Mouse (Mus musculus): ENCODE measurements around the gene Psma6. TPM values are rescaled to one million over a fixed set of nuclear protein-coding genes. Genes with fewer than 3 reads are reported as not detected.
A peak's percentile ranks its signal among the peaks of the same experiment; 100 is the strongest.

Psma6 gene
- polyA plus RNA-seq, 1 experiment from 2014 or later, result 435 TPM

GRCm38 (mm10) chr12:55459739-55460138 is 75.7 kb downstream of the Psma6 start:
- WGBS, result 88% methylated on average over 8 of the region's 8 CpGs

DNA sequence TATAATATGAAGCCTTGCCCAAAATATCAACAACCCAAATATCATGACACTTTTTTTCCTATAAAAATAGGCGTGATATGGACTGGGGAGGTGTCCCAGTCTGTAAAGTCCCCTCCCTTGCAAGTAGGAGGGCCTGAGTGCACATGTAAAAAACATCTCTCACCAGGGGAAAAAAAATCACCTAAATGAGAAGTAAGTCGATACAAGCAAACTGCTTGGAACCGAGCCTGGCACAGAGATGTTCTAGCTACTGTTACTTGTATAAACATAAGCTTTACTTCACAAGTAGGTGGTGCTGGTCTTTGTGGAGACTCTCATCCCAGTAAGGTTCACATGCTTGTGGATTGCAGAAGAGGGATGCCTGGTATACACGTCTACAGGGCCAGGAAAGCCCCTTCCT is 76.9 kb downstream of the Psma6 start:
- Histone ChIP-seq H3K27ac (peak overlapping the region; percentile 78), H3K4me2 (replicated peaks) (no peak overlapping the region), H3K27me3 (no peaks in the 10 kb centered on the region), H3K4me3 (no peak overlapping the region), H3K4me1 (peaks cover 43% of the 10 kb centered on the region), H3K9me3 (no peaks in the 10 kb centered on the region), H3K9ac (no peak overlapping the region), H3K36me3 (no peaks in the 10 kb centered on the region)
- WGBS, result 58% methylated on average over 4 of the region's 4 CpGs
- ATAC-seq (ENCODE audit: insufficient number of reproducible peaks, insufficient read depth, low FRiP score, low TSS enrichment), result no peak

More at GRCm38 (mm10) chr12:55459739-55460138, 75.7 kb downstream of the Psma6 start:
- no peaks in the 10 kb centered on the region for H3K27me3 ChIP-seq
- H3K9ac ChIP-seq, result no peak overlapping the region
- no peak overlapping the region for H3K27ac ChIP-seq
- no peak overlapping the region for H3K4me2 ChIP-seq (replicated peaks)
- no peaks in the 10 kb centered on the region for H3K36me3 ChIP-seq
- peaks cover 35% of the 10 kb centered on the region for H3K4me1 ChIP-seq
- H3K9me3 ChIP-seq, result no peaks in the 10 kb centered on the region
- ATAC-seq (ENCODE audit: insufficient number of reproducible peaks, insufficient read depth, low FRiP score, low TSS enrichment), result no peak
- H3K4me3 ChIP-seq, result no peak overlapping the region

DNA sequence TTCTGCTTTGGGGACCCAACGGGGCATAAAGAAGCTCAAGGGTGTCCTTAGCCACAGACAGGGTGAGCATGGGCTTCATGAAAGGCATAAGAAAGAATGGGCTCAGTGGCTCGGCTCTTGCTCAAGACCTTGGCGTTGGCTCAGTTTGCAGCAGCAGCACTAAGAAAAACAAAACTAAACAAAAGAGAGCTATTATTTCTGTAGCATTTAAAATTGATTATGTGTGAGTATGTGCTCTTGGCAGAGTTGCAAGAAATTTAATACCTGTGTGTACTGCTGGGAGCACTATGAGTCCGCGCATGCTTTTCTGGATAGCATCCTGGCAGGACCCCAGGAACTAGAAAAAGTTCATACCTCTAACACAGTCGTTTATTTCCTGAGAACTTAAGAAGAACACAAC is 77.7 kb downstream of the Psma6 start:
- H3K4me1 ChIP-seq, result peaks cover 43% of the 10 kb centered on the region
- ATAC-seq (ENCODE audit: insufficient number of reproducible peaks, insufficient read depth, low FRiP score, low TSS enrichment), result no peak
- no peak overlapping the region for H3K9ac ChIP-seq
- 48% methylated on average over 6 of the region's 6 CpGs for WGBS
- no peaks in the 10 kb centered on the region for H3K9me3 ChIP-seq
- no peak overlapping the region for H3K4me3 ChIP-seq
- peak overlapping the region; percentile 78 for H3K27ac ChIP-seq
- H3K4me2 ChIP-seq (replicated peaks), result no peak overlapping the region
- H3K27me3 ChIP-seq, result no peaks in the 10 kb centered on the region
- no peaks in the 10 kb centered on the region for H3K36me3 ChIP-seq

- Histone ChIP-seq H3K9ac (no peak overlapping the region), H3K9me3 (no peaks in the 10 kb centered on the region), H3K4me1 (peaks cover 43% of the 10 kb centered on the region), H3K4me2 (replicated peaks) (no peak overlapping the region), H3K27ac (peak overlapping the region; percentile 59; the same call in 1 of the 2 replicates), H3K27me3 (no peaks in the 10 kb centered on the region), H3K4me3 (no peak overlapping the region), H3K36me3 (no peaks in the 10 kb centered on the region)
- 70% methylated on average over 6 of the region's 6 CpGs for WGBS
- ATAC-seq (ENCODE audit: insufficient number of reproducible peaks, insufficient read depth, low FRiP score, low TSS enrichment), result no peak
These were observed 78.4 kb downstream of the Psma6 start for GRCm38 (mm10) chr12:55462456-55462855.

GRCm38 (mm10) chr12:55463087-55463486 is 79.1 kb downstream of the Psma6 start:
- peaks cover 43% of the 10 kb centered on the region for H3K4me1 ChIP-seq

GRCm38 (mm10) chr12:55463992-55464845 is 80.2 kb downstream of the Psma6 start:
- ATAC-seq (ENCODE audit: insufficient number of reproducible peaks, insufficient read depth, low FRiP score, low TSS enrichment), result peak; percentile 63
- Histone ChIP-seq H3K4me2 (replicated peaks) (peak overlapping the region; percentile 18), H3K9ac (0 out of 2 replicates have a peak overlapping the region, but pooled peaks have one; percentile 2), H3K4me1 (peaks cover 43% of the 10 kb centered on the region), H3K36me3 (no peaks in the 10 kb centered on the region), H3K4me3 (no peak overlapping the region), H3K27me3 (no peaks in the 10 kb centered on the region), H3K27ac (peak overlapping the region; percentile 80), H3K9me3 (no peaks in the 10 kb centered on the region)
- WGBS, result 23% methylated on average over 16 of the region's 16 CpGs

More at GRCm38 (mm10) chr12:55463087-55463486, 79.1 kb downstream of the Psma6 start:
- no peak overlapping the region for H3K4me2 ChIP-seq (replicated peaks)
- H3K27me3 ChIP-seq, result no peaks in the 10 kb centered on the region
- 79% methylated on average over 5 of the region's 5 CpGs for WGBS
- no peaks in the 10 kb centered on the region for H3K36me3 ChIP-seq
- H3K27ac ChIP-seq, result peak overlapping the region; percentile 64
- H3K9me3 ChIP-seq, result no peaks in the 10 kb centered on the region
- no peak for ATAC-seq (ENCODE audit: insufficient number of reproducible peaks, insufficient read depth, low FRiP score, low TSS enrichment)
- no peak overlapping the region for H3K4me3 ChIP-seq
- no peak overlapping the region for H3K9ac ChIP-seq

DNA sequence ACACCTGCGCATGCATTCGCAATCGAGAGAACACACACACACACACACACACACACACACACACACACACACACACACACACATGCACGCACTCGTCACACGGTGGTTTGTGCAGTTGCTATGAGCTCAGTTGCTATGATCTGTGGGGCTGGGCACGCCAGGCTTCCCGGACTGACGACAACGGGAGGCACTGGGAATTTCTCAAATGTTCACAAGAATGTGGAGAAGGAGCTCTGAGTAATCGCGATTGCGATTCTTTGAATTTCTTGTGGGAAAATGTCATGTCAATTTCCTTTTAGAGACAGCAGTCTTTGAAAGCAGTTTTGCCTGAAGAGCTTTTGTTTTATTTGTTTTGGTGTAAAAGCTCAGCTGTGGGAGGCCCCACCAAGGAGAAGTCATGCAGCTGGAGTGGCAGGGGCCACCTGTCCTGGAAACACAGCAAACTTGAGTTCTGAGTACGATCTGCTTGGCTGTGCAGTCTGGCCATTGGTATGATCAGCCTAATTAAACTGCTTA is 80.9 kb downstream of the Psma6 start:
- H3K4me2 ChIP-seq (replicated peaks), result no peak overlapping the region
- no peaks in the 10 kb centered on the region for H3K36me3 ChIP-seq
- H3K4me3 ChIP-seq, result no peak overlapping the region
- 57% methylated on average over 14 of the region's 14 CpGs for WGBS
- no peaks in the 10 kb centered on the region for H3K27me3 ChIP-seq
- no peak for ATAC-seq (ENCODE audit: insufficient number of reproducible peaks, insufficient read depth, low FRiP score, low TSS enrichment)
- no peaks in the 10 kb centered on the region for H3K9me3 ChIP-seq
- no peak overlapping the region for H3K9ac ChIP-seq
- H3K27ac ChIP-seq, result peak overlapping the region; percentile 80
- H3K4me1 ChIP-seq, result peaks cover 43% of the 10 kb centered on the region

- H3K27me3 ChIP-seq, result no peaks in the 10 kb centered on the region
- H3K4me3 ChIP-seq, result no peak overlapping the region
- no peaks in the 10 kb centered on the region for H3K9me3 ChIP-seq
- 81% methylated on average over 17 of the region's 17 CpGs for WGBS
- peak overlapping the region; percentile 80; the same call in 1 of the 2 replicates for H3K27ac ChIP-seq
- H3K4me1 ChIP-seq, result peaks cover 48% of the 10 kb centered on the region
- H3K36me3 ChIP-seq, result no peaks in the 10 kb centered on the region
- no peak overlapping the region for H3K9ac ChIP-seq
- H3K4me2 ChIP-seq (replicated peaks), result no peak overlapping the region
- ATAC-seq (ENCODE audit: insufficient number of reproducible peaks, insufficient read depth, low FRiP score, low TSS enrichment), result no peak
These were observed 81.5 kb downstream of the Psma6 start for GRCm38 (mm10) chr12:55465401-55465983.

GRCm38 (mm10) chr12:55466088-55466701 is 82.2 kb downstream of the Psma6 start:
- Histone ChIP-seq H3K27me3 (no peaks in the 10 kb centered on the region), H3K9me3 (no peaks in the 10 kb centered on the region), H3K9ac (no peak overlapping the region), H3K36me3 (no peaks in the 10 kb centered on the region), H3K4me1 (peaks cover 45% of the 10 kb centered on the region), H3K4me2 (replicated peaks) (no peak overlapping the region), H3K4me3 (no peak overlapping the region), H3K27ac (no peak overlapping the region)
- no peak for ATAC-seq (ENCODE audit: insufficient number of reproducible peaks, insufficient read depth, low FRiP score, low TSS enrichment)
- WGBS, result 61% methylated on average over 7 of the region's 7 CpGs

DNA sequence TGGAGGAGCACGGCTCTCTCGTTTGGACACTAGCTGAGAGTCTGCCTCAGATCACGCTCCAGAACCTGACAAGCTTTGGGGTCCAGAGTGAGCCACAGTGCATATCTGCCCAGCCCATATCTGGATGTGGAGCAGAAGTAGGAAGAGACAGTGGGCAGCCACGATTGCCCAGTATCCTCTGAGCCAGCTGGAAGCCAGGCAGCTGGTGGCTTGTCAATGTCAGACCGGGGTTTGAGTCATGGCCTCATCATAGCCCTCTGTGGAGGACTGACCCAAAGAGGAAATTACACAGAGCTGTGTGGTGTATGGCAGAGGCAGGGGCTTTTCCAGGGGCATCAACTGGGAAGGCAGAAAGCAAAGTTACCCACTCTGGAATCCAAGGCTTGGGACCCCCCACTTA is 82.8 kb downstream of the Psma6 start:
- no peak overlapping the region for H3K27ac ChIP-seq
- ATAC-seq (ENCODE audit: insufficient number of reproducible peaks, insufficient read depth, low FRiP score, low TSS enrichment), result no peak
- no peak overlapping the region for H3K4me2 ChIP-seq (replicated peaks)
- no peaks in the 10 kb centered on the region for H3K36me3 ChIP-seq
- peaks cover 39% of the 10 kb centered on the region for H3K4me1 ChIP-seq
- WGBS, result 77% methylated on average over 5 of the region's 5 CpGs
- no peaks in the 10 kb centered on the region for H3K9me3 ChIP-seq
- no peak overlapping the region for H3K9ac ChIP-seq
- H3K27me3 ChIP-seq, result no peaks in the 10 kb centered on the region
- H3K4me3 ChIP-seq, result no peak overlapping the region

DNA sequence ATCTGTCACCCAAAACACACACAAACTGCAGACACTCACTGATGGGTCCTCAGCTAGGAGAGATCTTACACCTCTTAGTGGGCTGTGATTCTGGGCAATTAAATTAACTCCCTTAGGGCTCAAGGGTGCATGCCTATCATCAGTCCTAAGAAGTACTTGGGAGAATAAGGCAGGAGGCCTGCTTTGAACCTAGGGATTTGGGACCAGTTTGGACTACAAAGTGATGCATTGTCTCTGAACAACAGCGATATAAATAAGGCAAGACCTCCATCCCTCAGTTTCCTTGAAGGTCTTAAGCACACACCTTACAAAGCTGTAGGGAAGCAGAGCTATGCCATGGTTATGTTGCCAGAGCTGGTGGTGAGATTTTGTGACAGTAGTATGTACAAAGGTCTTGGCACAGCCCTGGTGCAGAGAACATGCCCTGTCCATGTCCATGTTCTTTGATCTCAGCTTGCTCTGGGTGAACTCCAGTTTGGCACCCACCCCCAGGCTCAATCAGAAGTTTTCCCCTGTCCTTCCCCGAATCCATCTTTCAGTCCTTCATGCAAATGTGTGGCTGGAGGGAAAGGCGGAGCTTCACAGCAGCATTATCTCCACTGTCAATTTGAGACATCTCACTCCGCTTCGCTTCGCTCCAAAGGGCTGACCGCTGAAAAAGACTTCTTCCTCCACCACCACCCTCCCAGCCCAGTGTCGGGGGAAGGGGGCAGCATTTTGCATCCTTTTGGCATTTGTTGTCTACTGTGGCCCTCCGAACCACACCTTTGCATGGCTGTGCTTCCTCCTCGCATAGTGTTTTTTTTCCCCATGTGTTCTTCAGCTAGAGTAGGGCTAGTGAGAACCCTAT is 83.5 kb downstream of the Psma6 start:
- H3K9ac ChIP-seq, result no peak overlapping the region
- no peak overlapping the region for H3K4me3 ChIP-seq
- H3K36me3 ChIP-seq, result no peaks in the 10 kb centered on the region
- peaks cover 34% of the 10 kb centered on the region for H3K4me1 ChIP-seq
- H3K27ac ChIP-seq, result no peak overlapping the region
- H3K27me3 ChIP-seq, result no peaks in the 10 kb centered on the region
- H3K4me2 ChIP-seq (replicated peaks), result no peak overlapping the region
- no peak for ATAC-seq (ENCODE audit: insufficient number of reproducible peaks, insufficient read depth, low FRiP score, low TSS enrichment)
- 56% methylated on average over 10 of the region's 10 CpGs for WGBS
- no peaks in the 10 kb centered on the region for H3K9me3 ChIP-seq
